Mouse (Mus musculus): ENCODE measurements around the gene Gna15.

GRCm38 (mm10) chr10:81498316-81499249 lies 25.4 kb downstream of the Gna15 start:
- TF ChIP-seq CTCF (IDR thresholded peaks at IDR 0.05; ENCODE audit: borderline replicate concordance, insufficient read depth, low read length) (no peak), POLR2A (IDR thresholded peaks at IDR 0.05; ENCODE audit: low read depth, low read length) (no peak)
